Mouse (Mus musculus) left cerebral cortex, adult 11 months (tissue): ENCODE data around the gene Glra2.
"Not testable (repeated sequence)": the region's sequence is repeated elsewhere in the genome, so short reads cannot be mapped to it uniquely, and the experiment has no call there.

Experiments
- DNase-seq: peaks from one replicate; pipeline ENCODE4 v3.0.0; 2022; ENCODE audit warnings: low spot score

Glra2 gene

DNA sequence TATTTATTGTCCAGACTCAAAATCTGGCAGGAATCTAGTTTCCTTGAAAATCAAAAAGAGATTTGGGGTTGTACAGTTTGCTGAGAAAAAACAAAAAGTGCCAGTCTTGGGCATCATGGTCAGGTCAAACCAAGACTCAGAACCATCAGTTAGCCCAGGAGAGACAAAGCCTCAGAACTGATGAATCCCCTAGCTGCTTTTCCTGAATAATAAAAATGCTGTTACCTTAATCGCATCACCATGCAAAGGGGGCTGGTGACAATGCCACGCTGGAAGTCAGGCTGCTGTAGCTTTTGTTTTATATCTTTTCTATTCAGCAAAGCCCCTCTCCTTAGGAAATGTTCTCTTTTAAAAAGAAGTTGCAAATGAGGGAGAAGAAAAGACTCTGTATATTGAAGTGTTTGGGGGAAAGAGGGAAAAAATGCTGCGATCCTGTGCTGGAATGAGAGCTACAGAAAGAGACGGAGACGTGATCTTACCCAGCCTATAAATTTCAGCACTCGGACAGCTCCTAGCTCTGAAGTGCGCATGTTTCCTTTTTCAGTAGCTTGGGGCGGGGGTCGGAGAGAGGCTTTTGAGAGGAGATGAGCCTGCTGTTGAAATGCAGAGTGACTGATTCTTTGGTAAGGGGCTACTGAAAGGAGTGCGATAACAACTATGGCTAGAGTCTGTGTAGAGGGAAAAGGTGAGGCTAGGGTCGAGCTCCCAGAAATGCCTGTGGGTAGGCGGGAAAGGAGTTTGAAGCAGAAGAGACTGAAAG is at the start of gene Glra2:
TSS of gene Glra2 (minus strand) at position 455 of the 760 bp plus-strand sequence.
- DNase-seq, result no peak

DNA sequence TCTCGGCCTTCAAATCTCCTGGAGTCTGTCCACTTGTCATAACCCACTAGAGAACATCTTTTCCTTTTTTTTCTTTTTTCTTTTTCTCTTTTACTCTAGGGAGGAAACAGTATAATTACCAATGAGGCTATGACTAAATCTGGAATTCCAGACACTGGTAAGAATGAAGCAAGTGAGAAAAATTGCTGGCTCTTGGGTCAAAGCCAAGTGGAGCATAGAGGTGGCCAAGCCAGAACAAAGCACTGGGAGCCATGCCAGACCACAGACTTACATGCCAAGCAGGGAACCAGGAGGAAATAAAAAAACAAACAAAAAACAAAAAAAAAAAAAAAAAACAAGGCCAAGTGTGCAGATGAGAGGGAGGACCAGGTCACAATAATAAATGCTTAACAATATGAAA is 35.6 kb upstream of the Glra2 start:
- no peak for DNase-seq

- DNase-seq, result no peak
Observed at GRCm38 (mm10) chrX:165344611-165345010, 17.4 kb upstream of the Glra2 start.

GRCm38 (mm10) chrX:165327699-165328333 is 623 bp upstream of the Glra2 start:
- peak; percentile 15 for DNase-seq

DNA sequence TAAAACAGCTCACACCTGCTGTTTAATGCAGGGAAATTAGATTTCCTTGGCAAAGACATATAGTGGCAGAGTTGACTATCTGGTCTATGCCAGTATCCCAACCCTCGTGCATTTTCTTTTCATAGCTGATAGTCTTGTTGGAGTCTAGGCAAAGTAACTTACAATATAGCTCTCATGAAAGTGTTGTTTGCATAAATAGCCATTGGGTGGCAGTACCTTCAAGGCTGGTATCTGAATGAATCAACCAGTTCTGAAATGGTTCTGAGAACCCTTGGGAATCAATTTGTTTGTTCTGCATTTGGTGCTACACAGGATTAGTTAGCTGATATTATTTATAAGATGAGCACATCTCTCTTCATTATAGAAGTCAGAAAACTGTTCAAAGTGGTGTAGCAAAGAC is 133.6 kb downstream of the Glra2 start:
- DNase-seq, result peak; percentile 5

GRCm38 (mm10) chrX:165191170-165191569 is 136.0 kb downstream of the Glra2 start:
- no peak for DNase-seq

- not testable (repeated sequence) for DNase-seq
Observed at GRCm38 (mm10) chrX:165182948-165183347, 144.2 kb downstream of the Glra2 start.

DNA sequence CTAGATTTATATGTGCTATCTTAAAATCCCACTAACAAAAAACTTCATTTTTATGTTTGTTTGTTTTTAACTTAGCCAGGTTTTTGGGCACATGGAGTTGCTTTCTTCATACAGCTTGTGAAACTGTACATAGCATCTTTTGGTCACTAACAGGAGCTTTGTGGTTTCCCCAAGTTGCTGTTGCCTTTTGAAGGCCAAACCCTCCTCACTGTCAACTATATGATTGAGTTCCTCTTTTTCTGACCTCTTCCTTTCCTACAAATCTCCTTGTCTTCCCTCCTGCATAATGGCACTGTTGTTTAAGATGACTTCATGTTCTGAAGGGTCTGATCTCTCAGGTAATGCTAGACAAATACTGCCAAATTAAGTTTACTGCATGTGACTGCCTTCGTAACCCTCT is 170.6 kb downstream of the Glra2 start:
- DNase-seq, result no peak

- DNase-seq, result peak; percentile 5
Observed at GRCm38 (mm10) chrX:165104171-165104570, 223.0 kb downstream of the Glra2 start.
